Mouse (Mus musculus): Measurements from ENCODE around the gene B3gnt9. TPM values are rescaled to one million over a fixed set of nuclear protein-coding genes. Genes with fewer than 3 reads are reported as not detected.

The B3gnt9 gene
- polyA plus RNA-seq, 1 experiment: 34.1 TPM

GRCm38 (mm10) chr8:105209153-105210110 lies 45.5 kb downstream of the B3gnt9 start:
- no peak for DNase-seq (ENCODE audit: low spot score)

- no peak for DNase-seq (ENCODE audit: low spot score)
Measured at GRCm38 (mm10) chr8:105207675-105208273, 47.2 kb downstream of the B3gnt9 start.

- DNase-seq (ENCODE audit: low spot score): no peak
Measured at GRCm38 (mm10) chr8:105206766-105207275, 48.1 kb downstream of the B3gnt9 start.

GRCm38 (mm10) chr8:105205748-105206147 lies 49.2 kb downstream of the B3gnt9 start:
- DNase-seq (ENCODE audit: low spot score): no peak

Other genes with a start within 250 kb of the B3gnt9 start
- gene Ces3a, start 206.6 kb downstream of the B3gnt9 start, polyA plus RNA-seq (2012; rRNA removed): 0.04 TPM in 1 of 2 replicates, not detected in the other
- gene Ces3b, start 171.4 kb downstream of the B3gnt9 start, polyA plus RNA-seq (2012; rRNA removed): not detected in 2 replicates
- not detected in 2 replicates for gene Ces4a, start 123.4 kb downstream of the B3gnt9 start, polyA plus RNA-seq (2012; rRNA removed)
- gene Cbfb, start 84.5 kb downstream of the B3gnt9 start, polyA plus RNA-seq (2012; rRNA removed): 28.0 and 30.1 TPM in 2 replicates
- gene D230025D16Rik, start 30.0 kb downstream of the B3gnt9 start, polyA plus RNA-seq (2012; rRNA removed): 25.3 and 28.5 TPM in 2 replicates
- gene Tradd, start 9.5 kb upstream of the B3gnt9 start, polyA plus RNA-seq (2012; rRNA removed): 15.1 and 15.8 TPM in 2 replicates
- gene Fbxl8, start 9.5 kb upstream of the B3gnt9 start, polyA plus RNA-seq (2012; rRNA removed): 9.1 and 9.5 TPM in 2 replicates
- 4.8 TPM in 2 replicates for gene Hsf4, start 14.6 kb upstream of the B3gnt9 start, polyA plus RNA-seq (2012; rRNA removed)
- 2.8 and 4.0 TPM in 2 replicates for gene Nol3, start 21.0 kb upstream of the B3gnt9 start, polyA plus RNA-seq (2012; rRNA removed)
- 2.7 and 2.9 TPM in 2 replicates for gene 4931428F04Rik, start 34.7 kb upstream of the B3gnt9 start, polyA plus RNA-seq (2012; rRNA removed)
- 4.3 and 4.5 TPM in 2 replicates for gene Exoc3l, start 40.9 kb upstream of the B3gnt9 start, polyA plus RNA-seq (2012; rRNA removed)
- gene E2f4, start 42.5 kb upstream of the B3gnt9 start, polyA plus RNA-seq (2012; rRNA removed): 59.3 and 75.5 TPM in 2 replicates
- 25.2 and 29.0 TPM in 2 replicates for gene Elmo3, start 50.4 kb upstream of the B3gnt9 start, polyA plus RNA-seq (2012; rRNA removed)
- 3.9 and 6.1 TPM in 2 replicates for gene Lrrc29, start 71.1 kb upstream of the B3gnt9 start, polyA plus RNA-seq (2012; rRNA removed)
- 72.7 and 103 TPM in 2 replicates for gene Tmem208, start 71.2 kb upstream of the B3gnt9 start, polyA plus RNA-seq (2012; rRNA removed)
- 17.0 and 18.4 TPM in 2 replicates for gene Fhod1, start 92.8 kb upstream of the B3gnt9 start, polyA plus RNA-seq (2012; rRNA removed)
- 2.6 and 3.4 TPM in 2 replicates for gene Slc9a5, start 93.7 kb upstream of the B3gnt9 start, polyA plus RNA-seq (2012; rRNA removed)
- 0.25 and 0.50 TPM in 2 replicates for gene Plekhg4, start 118.1 kb upstream of the B3gnt9 start, polyA plus RNA-seq (2012; rRNA removed)
- 0.06 and 0.10 TPM in 2 replicates for gene Kctd19, start 158.3 kb upstream of the B3gnt9 start, polyA plus RNA-seq (2012; rRNA removed)
- gene Lrrc36, start 158.4 kb upstream of the B3gnt9 start, polyA plus RNA-seq (2012; rRNA removed): 0.48 and 0.53 TPM in 2 replicates
- gene Tppp3, start 216.4 kb upstream of the B3gnt9 start, polyA plus RNA-seq (2012; rRNA removed): 84.1 and 93.7 TPM in 2 replicates
- gene Zdhhc1, start 241.7 kb upstream of the B3gnt9 start, polyA plus RNA-seq (2012; rRNA removed): 56.7 and 64.7 TPM in 2 replicates

All from urinary bladder, adult 2 months (tissue).